Mouse (Mus musculus): ENCODE results near the gene Jam3.

Gene Jam3

GRCm38 (mm10) chr9:27109533-27110514, 45.4 kb downstream of the Jam3 start:
- no peak for DNase-seq

GRCm38 (mm10) chr9:27108451-27108850, 46.8 kb downstream of the Jam3 start:
- no peak for DNase-seq

GRCm38 (mm10) chr9:27106081-27106480, 49.1 kb downstream of the Jam3 start:
- peak; percentile 51 for DNase-seq

GRCm38 (mm10) chr9:27101466-27101865, 53.8 kb downstream of the Jam3 start:
- no peak for DNase-seq

- no peak for DNase-seq
Observed at GRCm38 (mm10) chr9:27099474-27099873, 55.7 kb downstream of the Jam3 start.

- no peak for DNase-seq
Observed at GRCm38 (mm10) chr9:27098557-27098956, 56.7 kb downstream of the Jam3 start.

- no peak for DNase-seq
Observed at GRCm38 (mm10) chr9:27098092-27098491, 57.1 kb downstream of the Jam3 start.

- DNase-seq = no peak
Observed at GRCm38 (mm10) chr9:27092916-27093315, 62.3 kb downstream of the Jam3 start.

GRCm38 (mm10) chr9:27090801-27091775, 64.1 kb downstream of the Jam3 start:
- peak; percentile 11 for DNase-seq

- no peak for DNase-seq
Observed at GRCm38 (mm10) chr9:27090134-27090533, 65.1 kb downstream of the Jam3 start.

- DNase-seq = no peak
Observed at GRCm38 (mm10) chr9:27087402-27087801, 67.8 kb downstream of the Jam3 start.

- DNase-seq = no peak
Observed at GRCm38 (mm10) chr9:27086256-27086655, 69.0 kb downstream of the Jam3 start.

- no peak for DNase-seq
Observed at GRCm38 (mm10) chr9:27075812-27076211, 79.4 kb downstream of the Jam3 start.

GRCm38 (mm10) chr9:27074677-27075076, 80.5 kb downstream of the Jam3 start:
- DNase-seq = no peak

GRCm38 (mm10) chr9:27070895-27071294, 84.3 kb downstream of the Jam3 start:
- DNase-seq = no peak

GRCm38 (mm10) chr9:27058341-27058740, 96.9 kb downstream of the Jam3 start:
- no peak for DNase-seq

- DNase-seq = no peak
Observed at GRCm38 (mm10) chr9:27049492-27049891, 105.7 kb downstream of the Jam3 start.
